Mouse (Mus musculus): ENCODE results near the gene Rhot2. TPM values are rescaled to one million over a fixed set of nuclear protein-coding genes. Genes with fewer than 3 reads are reported as not detected.

Rhot2 gene
- polyA plus RNA-seq, 2 experiments = 10.6 to 101 TPM

- no peak for TF ChIP-seq POLR2A (IDR thresholded peaks at IDR 0.05; ENCODE audit: borderline replicate concordance, extremely low read depth, insufficient read depth, insufficient read length)
- peaks cover 71% of the 10 kb centered on the region for H3K36me3 ChIP-seq (ENCODE audit: control insufficient read depth, insufficient read depth, low read length)
- DNase-seq (ENCODE audit: low spot score) = no peak
- no peak overlapping the region for H3K4me3 ChIP-seq (replicated peaks; ENCODE audit: low read length)
- 67% methylated on average over 4 of the region's 4 CpGs for WGBS
- ATAC-seq (ENCODE audit: low FRiP score, low read depth) = no peak
- no peak overlapping the region for H3K4me2 ChIP-seq (replicated peaks; ENCODE audit: low read depth, low read length, severe bottlenecking)
- H3K27ac ChIP-seq (replicated peaks; ENCODE audit: low read depth, low read length) = no peak overlapping the region
- H3K4me1 ChIP-seq (ENCODE audit: control insufficient read depth, insufficient read depth, low read length) = no peaks in the 10 kb centered on the region
- no peaks in the 10 kb centered on the region for H3K27me3 ChIP-seq (ENCODE audit: control insufficient read depth, insufficient read depth, low read length)
- no peak overlapping the region for H3K9ac ChIP-seq (ENCODE audit: low read depth, low read length, severe bottlenecking)
- H3K9me3 ChIP-seq (ENCODE audit: control insufficient read depth, low read length) = no peaks in the 10 kb centered on the region
These were observed 41.0 kb upstream of the Rhot2 start for GRCm38 (mm10) chr17:25885636-25886035.

GRCm38 (mm10) chr17:25883824-25884223 lies 39.2 kb upstream of the Rhot2 start:
- Histone ChIP-seq H3K27me3 (ENCODE audit: control insufficient read depth, insufficient read depth, low read length) (no peaks in the 10 kb centered on the region), H3K4me3 (replicated peaks; ENCODE audit: low read length) (no peak overlapping the region), H3K9ac (ENCODE audit: low read depth, low read length, severe bottlenecking) (no peak overlapping the region), H3K36me3 (ENCODE audit: control insufficient read depth, insufficient read depth, low read length) (peaks cover 66% of the 10 kb centered on the region), H3K27ac (replicated peaks; ENCODE audit: low read depth, low read length) (no peak overlapping the region), H3K4me1 (ENCODE audit: control insufficient read depth, insufficient read depth, low read length) (no peaks in the 10 kb centered on the region), H3K4me2 (replicated peaks; ENCODE audit: low read depth, low read length, severe bottlenecking) (no peak overlapping the region), H3K9me3 (ENCODE audit: control insufficient read depth, low read length) (no peaks in the 10 kb centered on the region)
- TF ChIP-seq POLR2A (IDR thresholded peaks at IDR 0.05; ENCODE audit: borderline replicate concordance, extremely low read depth, insufficient read depth, insufficient read length) = no peak
- ATAC-seq (ENCODE audit: low FRiP score, low read depth) (no peak), DNase-seq (ENCODE audit: low spot score) (no peak)
- 96% methylated on average over 3 of the region's 3 CpGs for WGBS

GRCm38 (mm10) chr17:25883268-25883667 lies 38.6 kb upstream of the Rhot2 start:
- Histone ChIP-seq H3K4me1 (ENCODE audit: control insufficient read depth, insufficient read depth, low read length) (no peaks in the 10 kb centered on the region), H3K27me3 (ENCODE audit: control insufficient read depth, insufficient read depth, low read length) (no peaks in the 10 kb centered on the region), H3K27ac (replicated peaks; ENCODE audit: low read depth, low read length) (no peak overlapping the region), H3K4me2 (replicated peaks; ENCODE audit: low read depth, low read length, severe bottlenecking) (no peak overlapping the region), H3K36me3 (ENCODE audit: control insufficient read depth, insufficient read depth, low read length) (peaks cover 66% of the 10 kb centered on the region), H3K4me3 (replicated peaks; ENCODE audit: low read length) (no peak overlapping the region), H3K9me3 (ENCODE audit: control insufficient read depth, low read length) (no peaks in the 10 kb centered on the region), H3K9ac (ENCODE audit: low read depth, low read length, severe bottlenecking) (no peak overlapping the region)
- WGBS = 82% methylated on average over 8 of the region's 8 CpGs
- DNase-seq (ENCODE audit: low spot score) (no peak), ATAC-seq (ENCODE audit: low FRiP score, low read depth) (no peak)
- TF ChIP-seq POLR2A (IDR thresholded peaks at IDR 0.05; ENCODE audit: borderline replicate concordance, extremely low read depth, insufficient read depth, insufficient read length) = no peak

GRCm38 (mm10) chr17:25882306-25882705 lies 37.7 kb upstream of the Rhot2 start:
- no peaks in the 10 kb centered on the region for H3K9me3 ChIP-seq (ENCODE audit: control insufficient read depth, low read length)
- H3K4me3 ChIP-seq (replicated peaks; ENCODE audit: low read length) = no peak overlapping the region
- no peaks in the 10 kb centered on the region for H3K27me3 ChIP-seq (ENCODE audit: control insufficient read depth, insufficient read depth, low read length)
- 44% methylated on average over 5 of the region's 5 CpGs for WGBS
- H3K4me1 ChIP-seq (ENCODE audit: control insufficient read depth, insufficient read depth, low read length) = no peaks in the 10 kb centered on the region
- no peak for ATAC-seq (ENCODE audit: low FRiP score, low read depth)
- no peak for DNase-seq (ENCODE audit: low spot score)
- H3K36me3 ChIP-seq (ENCODE audit: control insufficient read depth, insufficient read depth, low read length) = peaks cover 72% of the 10 kb centered on the region
- H3K27ac ChIP-seq (replicated peaks; ENCODE audit: low read depth, low read length) = no peak overlapping the region
- H3K9ac ChIP-seq (ENCODE audit: low read depth, low read length, severe bottlenecking) = no peak overlapping the region
- no peak overlapping the region for H3K4me2 ChIP-seq (replicated peaks; ENCODE audit: low read depth, low read length, severe bottlenecking)
- no peak for TF ChIP-seq POLR2A (IDR thresholded peaks at IDR 0.05; ENCODE audit: borderline replicate concordance, extremely low read depth, insufficient read depth, insufficient read length)

- DNase-seq (ENCODE audit: low spot score) (no peak), ATAC-seq (ENCODE audit: low FRiP score, low read depth) (no peak)
- Histone ChIP-seq H3K27ac (replicated peaks; ENCODE audit: low read depth, low read length) (no peak overlapping the region), H3K9ac (ENCODE audit: low read depth, low read length, severe bottlenecking) (no peak overlapping the region), H3K4me3 (replicated peaks; ENCODE audit: low read length) (no peak overlapping the region), H3K27me3 (ENCODE audit: control insufficient read depth, insufficient read depth, low read length) (no peaks in the 10 kb centered on the region), H3K4me1 (ENCODE audit: control insufficient read depth, insufficient read depth, low read length) (no peaks in the 10 kb centered on the region; the same call in 1 of the 2 replicates), H3K36me3 (ENCODE audit: control insufficient read depth, insufficient read depth, low read length) (peaks cover 66% of the 10 kb centered on the region), H3K4me2 (replicated peaks; ENCODE audit: low read depth, low read length, severe bottlenecking) (no peak overlapping the region), H3K9me3 (ENCODE audit: control insufficient read depth, low read length) (no peaks in the 10 kb centered on the region)
- TF ChIP-seq POLR2A (IDR thresholded peaks at IDR 0.05; ENCODE audit: borderline replicate concordance, extremely low read depth, insufficient read depth, insufficient read length) = no peak
- 33% methylated on average over 4 of the region's 4 CpGs for WGBS
These were observed 37.0 kb upstream of the Rhot2 start for GRCm38 (mm10) chr17:25881691-25882090.
